In genomic region chr6:136010290-136011037, GRCm38 (mm10) we compare ENCODE assay signal across 8 mouse cellular contexts.
DNase-seq lines count a peak whose midpoint lies in the region; ATAC-seq and TF ChIP-seq lines count a peak whose summit lies in the region.
"Had no signal": no experiment of that assay in that cellular context is flagged by ENCODE, and none has a peak within 500 bp of the region (broad histone marks: within the 10 kb centered on the region; RNA-seq: fewer than 3 reads in every experiment).

No protein-coding gene starts in this region.

- H3K4me2 ChIP-seq in kidney, embryonic 16.5 days (replicated peaks; ENCODE audit: low read depth, low read length): no peak overlapping the region
- H3K4me2 ChIP-seq in forebrain, embryonic 15.5 days (replicated peaks): no peak overlapping the region
- no peak overlapping the region for H3K4me2 ChIP-seq in midbrain, embryonic 11.5 days
- H3K4me2 ChIP-seq: lung, embryonic 15.5 days had no signal

- no peaks in the 10 kb centered on the region for H3K36me3 ChIP-seq in kidney, embryonic 16.5 days (ENCODE audit: insufficient read depth, low read length)
- no peaks in the 10 kb centered on the region for H3K36me3 ChIP-seq in forebrain, embryonic 15.5 days
- no peaks in the 10 kb centered on the region for H3K36me3 ChIP-seq in midbrain, embryonic 11.5 days (ENCODE audit: control insufficient read depth, insufficient read depth, low read length)
- H3K36me3 ChIP-seq: lung, embryonic 15.5 days had no signal

- H3K9ac ChIP-seq in kidney, embryonic 16.5 days (replicated peaks; ENCODE audit: low read length): no peak overlapping the region
- no peak overlapping the region for H3K9ac ChIP-seq in forebrain, embryonic 15.5 days (replicated peaks)
- H3K9ac ChIP-seq in midbrain, embryonic 11.5 days (ENCODE audit: low read length): no peak overlapping the region
- H3K9ac ChIP-seq: lung, embryonic 15.5 days had no signal

- no peak overlapping the region for H3K27ac ChIP-seq in kidney, embryonic 16.5 days (ENCODE audit: low read length)
- peak overlapping the region; percentile 69; the same call in 1 of the 2 replicates for H3K27ac ChIP-seq in cortical plate, adult 2 months (ENCODE audit: insufficient read depth, low read length)
- 0 out of 2 replicates have a peak overlapping the region, but pooled peaks have one; percentile 6 for H3K27ac ChIP-seq in forebrain, embryonic 15.5 days (replicated peaks)
- no peak overlapping the region for H3K27ac ChIP-seq in midbrain, embryonic 11.5 days (ENCODE audit: low read depth, low read length)
- H3K27ac ChIP-seq: lung, embryonic 15.5 days had no signal

- TF ChIP-seq CTCF in cortical plate, adult 2 months (IDR thresholded peaks at IDR 0.05; ENCODE audit: extremely low read depth, insufficient read depth, low read length): no peak

- WGBS in kidney, embryonic 16.5 days: 53% methylated on average over 7 of the region's 7 CpGs
- 21% methylated on average over 7 of the region's 7 CpGs for WGBS in forebrain, embryonic 15.5 days
- 29% methylated on average over 7 of the region's 7 CpGs for WGBS in midbrain, embryonic 11.5 days

- ATAC-seq in kidney, embryonic 16.5 days (ENCODE audit: low FRiP score, low TSS enrichment): no peak
- ATAC-seq in forebrain, embryonic 15.5 days (replicated peaks): peak; percentile 67
- peak; percentile 68 for ATAC-seq in midbrain, embryonic 11.5 days (ENCODE audit: low FRiP score)

- no peaks in the 10 kb centered on the region for H3K9me3 ChIP-seq in kidney, embryonic 16.5 days (ENCODE audit: low read length)
- H3K9me3 ChIP-seq in forebrain, embryonic 15.5 days: no peaks in the 10 kb centered on the region
- no peaks in the 10 kb centered on the region for H3K9me3 ChIP-seq in midbrain, embryonic 11.5 days (ENCODE audit: control insufficient read depth, low read length)
- H3K9me3 ChIP-seq: lung, embryonic 15.5 days had no signal

- peak; percentile 4 to 17 for DNase-seq in kidney, postnatal 36 days
- peak; percentile 83 for DNase-seq in midbrain, embryonic 11.5 days (ENCODE audit: low spot score, missing footprints)
- no peak for DNase-seq in MN1 (ENCODE audit: low spot score)
- no peak for DNase-seq in adrenal gland, postnatal 14 days

- no peak for TF ChIP-seq POLR2A in cortical plate, adult 2 months (IDR thresholded peaks at IDR 0.05; ENCODE audit: extremely low read depth, insufficient read depth, low read length)

- H3K4me3 ChIP-seq in kidney, embryonic 16.5 days (ENCODE audit: low read length): no peak overlapping the region
- H3K4me3 ChIP-seq in cortical plate, adult 2 months (ENCODE audit: insufficient read depth, low read length): no peak overlapping the region
- H3K4me3 ChIP-seq in forebrain, embryonic 15.5 days: no peak overlapping the region
- no peak overlapping the region for H3K4me3 ChIP-seq in midbrain, embryonic 11.5 days (ENCODE audit: low read depth, low read length)
- H3K4me3 ChIP-seq: lung, embryonic 15.5 days had no signal

- H3K4me1 ChIP-seq in kidney, embryonic 16.5 days (ENCODE audit: insufficient read depth, low read length): no peaks in the 10 kb centered on the region
- peaks cover 21% of the 10 kb centered on the region for H3K4me1 ChIP-seq in cortical plate, adult 2 months (ENCODE audit: control insufficient read depth, insufficient read depth, low read length)
- peaks cover 17% of the 10 kb centered on the region for H3K4me1 ChIP-seq in forebrain, embryonic 15.5 days
- H3K4me1 ChIP-seq in midbrain, embryonic 11.5 days (ENCODE audit: control insufficient read depth, insufficient read depth, low read length): peaks cover 13% of the 10 kb centered on the region

- H3K27me3 ChIP-seq in kidney, embryonic 16.5 days (ENCODE audit: insufficient read depth, low read length): no peaks in the 10 kb centered on the region
- H3K27me3 ChIP-seq in forebrain, embryonic 15.5 days: no peaks in the 10 kb centered on the region
- no peaks in the 10 kb centered on the region for H3K27me3 ChIP-seq in midbrain, embryonic 11.5 days (ENCODE audit: control insufficient read depth, insufficient read depth, low read length)
- H3K27me3 ChIP-seq: lung, embryonic 15.5 days had no signal

Comparison
In these comparisons a context has a peak if more than half of its experiments do, and no peak if none do; other contexts are left out.
1. DNase-seq: peak in kidney, postnatal 36 days (2 of 2) and midbrain, embryonic 11.5 days (single experiment); none in MN1 (single experiment) and adrenal gland, postnatal 14 days (single experiment).
2. H3K27ac ChIP-seq: peak in cortical plate, adult 2 months (single experiment) and forebrain, embryonic 15.5 days (single experiment); none in kidney, embryonic 16.5 days (single experiment) and midbrain, embryonic 11.5 days (single experiment).